Mouse (Mus musculus): ENCODE measurements around the gene Ado.

Gene Ado

DNA sequence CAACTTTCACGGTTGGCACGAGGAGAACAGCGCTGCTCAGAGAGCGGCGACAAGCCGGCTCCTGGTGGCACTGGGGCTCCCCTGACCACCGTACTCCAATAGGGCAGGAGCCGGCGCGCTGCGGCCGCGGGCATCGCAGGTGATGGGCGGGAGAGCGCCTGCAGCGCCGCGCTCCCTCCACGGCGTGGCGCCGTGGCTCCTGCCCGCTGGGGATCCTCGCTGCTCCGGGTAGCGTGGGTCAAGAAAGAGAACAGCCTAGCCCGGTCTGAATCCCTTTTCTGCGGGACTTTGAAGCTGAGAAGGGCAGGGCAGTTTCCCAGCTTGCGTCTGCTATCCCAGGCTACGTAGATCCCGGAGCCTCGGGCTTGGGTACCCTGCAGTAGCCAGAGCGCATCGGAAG, 12.8 kb downstream of the Ado start:
- peak; percentile 80 to 84 for DNase-seq

DNA sequence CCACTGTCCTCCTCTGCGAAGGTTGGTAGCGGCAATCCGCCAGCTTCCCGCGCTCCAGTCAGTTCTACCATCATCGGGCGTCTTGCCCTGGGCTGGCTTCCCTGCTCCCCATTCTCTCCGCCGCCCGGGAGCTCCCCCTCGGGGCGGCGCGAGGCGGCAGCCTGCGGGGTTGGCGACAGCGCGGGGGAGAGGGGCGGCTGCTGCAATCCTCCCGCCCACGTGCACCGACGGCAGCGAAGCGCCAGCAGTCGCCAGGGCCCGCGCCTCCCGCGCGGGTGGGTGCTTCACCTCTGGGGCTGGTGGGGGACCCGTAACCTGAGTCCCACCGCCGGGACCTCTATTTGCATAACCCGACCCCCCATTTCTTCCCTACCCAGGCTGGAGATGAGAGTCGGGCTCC, 13.5 kb downstream of the Ado start, which contains the start of gene Egr2:
Gene Egr2, plus strand, starts transcription at position 220 of the 400 bp plus-strand sequence.
- peak; percentile 52 for DNase-seq

DNA sequence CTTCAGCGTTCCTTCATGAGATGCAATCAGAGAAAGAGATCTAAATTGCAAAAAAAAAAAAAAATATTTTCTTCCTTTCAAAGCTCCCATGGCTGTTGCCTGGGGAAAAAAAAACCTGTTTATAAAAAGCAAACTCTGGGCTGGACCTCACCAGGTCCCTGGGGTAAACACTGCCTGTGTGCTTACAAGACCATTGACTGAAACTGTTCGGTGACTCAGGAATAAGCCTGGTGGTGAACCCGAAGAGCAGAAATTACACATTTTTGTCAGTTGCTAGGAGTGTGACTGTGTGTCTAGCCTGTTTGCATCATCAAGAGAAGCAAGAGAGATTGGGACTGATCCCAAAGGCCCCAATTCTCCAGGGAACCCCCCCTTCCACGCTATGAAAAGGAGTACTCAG, 19.0 kb downstream of the Ado start:
- no peak for DNase-seq

DNA sequence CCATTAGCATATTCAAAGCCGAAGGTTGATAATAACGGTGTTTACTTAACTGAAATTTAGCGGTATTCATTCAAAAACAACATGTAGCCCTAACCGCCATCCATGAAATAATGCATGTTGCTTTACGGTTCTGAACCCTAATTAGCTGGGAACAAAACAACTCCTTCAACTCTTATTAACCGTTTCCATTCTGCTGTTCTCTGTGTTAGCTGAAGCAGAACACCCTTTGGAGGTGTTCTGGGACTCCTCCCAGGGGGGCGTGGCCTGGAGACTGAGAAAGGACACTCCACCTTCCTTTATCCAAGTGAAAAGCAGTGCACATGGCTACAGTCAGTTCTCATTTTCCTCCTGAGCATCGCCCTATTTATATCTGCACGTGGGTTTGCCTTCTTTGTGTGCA, 22.3 kb downstream of the Ado start:
- DNase-seq = no peak

DNA sequence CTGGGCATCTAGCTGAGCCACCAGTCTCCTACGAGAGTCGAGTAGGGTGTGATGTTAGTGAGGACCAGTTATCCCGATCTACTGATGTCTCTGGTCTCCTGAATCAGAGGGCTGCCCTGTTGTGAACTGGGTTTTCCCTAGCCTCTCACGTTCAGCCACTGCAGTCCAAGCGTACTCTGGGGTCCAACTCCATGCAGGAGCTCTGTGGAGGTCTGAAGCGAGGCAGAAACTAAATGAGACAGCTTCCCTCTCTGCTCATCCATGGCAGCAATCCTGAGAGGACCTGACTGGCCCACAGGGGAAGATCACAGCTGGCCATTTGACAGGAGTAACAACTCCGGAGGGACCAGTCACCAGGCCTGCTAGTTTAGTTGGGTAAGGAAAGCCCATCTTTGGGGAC, 24.1 kb downstream of the Ado start:
- no peak for DNase-seq

DNA sequence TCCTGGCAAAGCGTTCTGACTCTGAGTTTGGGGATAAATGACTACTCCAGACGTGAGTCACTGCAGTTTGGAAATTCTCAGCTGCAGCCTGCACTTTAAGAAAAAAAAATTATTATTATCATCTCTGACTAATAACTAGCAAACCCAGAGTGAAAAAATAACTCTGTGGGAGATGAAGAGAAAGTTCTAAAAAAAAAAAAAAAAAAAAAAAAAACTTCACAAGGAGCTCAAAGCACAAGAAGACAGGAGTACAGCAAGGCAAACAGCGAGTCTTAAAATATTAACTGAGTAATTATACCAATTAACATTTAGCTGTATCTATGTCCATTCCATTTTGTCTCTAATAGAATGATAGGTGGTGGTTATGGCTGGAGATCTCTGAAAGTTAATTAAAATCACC, 24.6 kb downstream of the Ado start:
- DNase-seq = no peak

DNA sequence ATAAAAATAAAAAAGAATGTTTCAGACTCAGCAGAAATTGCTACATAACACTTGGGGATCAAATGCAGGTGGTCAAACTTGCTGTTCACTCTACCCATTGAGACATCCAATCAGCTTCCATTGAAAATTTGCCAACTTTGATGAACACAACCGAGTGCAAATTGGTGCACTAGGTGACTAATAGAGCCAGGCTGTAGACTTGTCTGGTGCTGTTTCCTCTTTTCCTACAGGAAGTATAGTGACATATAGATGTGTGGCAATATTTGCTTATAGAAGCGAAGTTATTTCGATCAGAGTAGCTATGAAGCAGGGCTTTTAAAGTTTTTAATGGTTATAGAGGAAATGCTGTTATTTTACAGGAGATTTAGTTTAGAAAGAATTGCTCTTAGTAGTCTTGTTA, 30.0 kb downstream of the Ado start:
- no peak for DNase-seq

DNA sequence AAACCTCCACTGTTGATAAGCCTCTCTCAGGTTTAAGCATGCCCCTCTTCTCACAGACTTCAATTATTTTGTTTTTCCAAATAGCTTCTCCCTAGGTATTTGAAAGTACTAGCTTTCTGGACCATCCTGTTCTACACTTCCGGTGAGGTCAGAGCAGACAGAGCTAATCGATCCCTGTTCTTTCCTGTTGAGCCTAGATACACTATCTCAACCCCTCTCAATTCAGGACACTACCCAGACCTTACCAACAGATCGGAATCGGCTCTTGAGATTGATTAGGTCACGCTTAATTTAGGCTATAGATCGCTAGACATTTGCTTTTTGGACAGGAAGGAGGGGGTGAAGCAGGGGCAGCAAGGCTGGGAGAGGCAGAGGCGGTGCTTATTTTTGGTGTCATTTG, 35.9 kb downstream of the Ado start:
- DNase-seq = no peak

DNA sequence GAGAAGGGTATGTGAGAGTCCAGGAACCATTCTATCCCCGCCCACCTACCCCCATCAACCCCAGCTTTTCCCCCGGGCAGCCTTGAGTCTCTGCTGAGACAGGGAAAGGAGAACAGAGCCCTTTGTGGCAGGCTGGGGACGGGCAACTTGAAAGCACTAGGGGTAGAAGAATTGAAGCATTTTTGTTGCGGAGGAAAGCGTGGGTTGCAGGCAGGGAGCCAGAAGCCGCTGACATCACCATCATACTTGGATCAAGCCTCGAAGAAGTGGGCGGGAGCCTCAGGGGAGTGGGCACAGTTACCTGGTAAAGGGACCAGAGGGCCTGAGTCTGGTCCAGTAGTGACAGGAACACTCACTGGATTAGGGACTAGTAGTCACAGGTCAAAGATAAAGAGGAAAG, 36.5 kb downstream of the Ado start:
- no peak for DNase-seq

DNA sequence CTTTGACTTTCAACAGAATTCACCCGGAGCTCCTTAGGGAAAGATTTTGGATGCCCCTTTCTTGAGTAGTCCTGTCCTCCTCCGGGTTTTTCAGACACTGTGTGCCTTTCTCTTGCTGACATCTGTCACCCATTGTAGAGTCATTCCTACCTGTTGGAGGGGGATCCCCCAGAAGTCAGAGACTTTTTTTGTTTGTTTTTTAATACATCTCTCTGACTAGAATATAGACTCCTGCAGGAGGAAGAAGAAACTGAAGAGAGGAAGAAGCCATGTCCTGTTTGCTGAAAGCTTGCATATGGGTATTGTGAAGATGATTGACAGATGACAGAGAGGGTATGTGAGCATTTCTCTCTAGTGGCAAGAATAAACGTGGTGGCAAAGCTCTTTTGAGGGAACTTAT, 43.5 kb downstream of the Ado start:
- no peak for DNase-seq

DNA sequence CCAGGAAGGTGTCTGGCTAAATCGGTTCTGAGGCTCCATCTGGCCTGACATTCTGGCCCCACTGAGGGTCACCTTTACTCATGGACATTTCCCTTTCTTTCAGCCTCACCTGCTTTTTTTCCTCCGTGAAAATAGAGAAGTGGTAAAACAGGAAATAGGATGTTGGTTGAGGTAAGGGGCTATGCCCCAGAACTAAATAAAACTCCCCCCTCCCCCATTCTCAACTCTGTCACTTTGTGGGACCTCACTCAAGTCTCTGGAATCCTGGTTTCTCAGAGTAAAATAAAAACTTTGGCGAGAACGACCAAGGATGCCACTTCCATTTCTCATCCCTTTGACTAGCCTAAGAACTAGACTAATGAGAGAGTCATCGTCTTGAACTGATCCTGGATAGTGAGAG, 44.7 kb downstream of the Ado start:
- DNase-seq = no peak

DNA sequence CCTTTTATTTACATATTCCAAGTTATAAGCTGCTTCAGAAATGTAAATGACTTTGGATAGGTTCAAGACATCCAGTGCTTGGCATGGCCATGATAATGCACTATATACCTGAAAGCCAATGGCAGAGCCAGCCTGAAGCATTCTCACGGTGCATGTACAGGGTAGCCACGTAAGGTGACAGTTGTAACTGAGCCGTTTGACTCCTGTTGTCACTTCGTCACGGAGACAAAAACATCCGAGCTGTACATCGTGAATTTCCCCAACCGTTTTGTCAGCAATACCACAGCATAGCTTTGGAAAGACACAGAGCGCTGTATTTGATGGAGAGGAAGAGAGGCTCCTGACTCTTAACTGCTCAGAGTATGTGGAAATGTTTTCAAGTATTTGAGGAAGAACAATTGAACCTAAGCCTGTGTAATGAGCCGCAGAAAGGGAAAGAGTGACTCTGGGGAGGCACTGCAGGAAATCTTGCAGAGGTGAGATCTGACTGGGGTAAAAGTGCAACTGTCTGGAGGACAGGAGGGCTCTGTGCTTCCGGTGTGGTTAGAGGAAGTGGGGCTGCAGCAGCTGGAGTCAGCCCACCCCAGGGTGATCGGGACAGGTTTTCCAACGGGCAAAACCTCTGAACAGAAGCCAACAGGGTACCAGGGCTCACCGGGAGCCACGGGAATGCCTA, 45.3 kb downstream of the Ado start:
- peak; percentile 17 to 23 for DNase-seq

DNA sequence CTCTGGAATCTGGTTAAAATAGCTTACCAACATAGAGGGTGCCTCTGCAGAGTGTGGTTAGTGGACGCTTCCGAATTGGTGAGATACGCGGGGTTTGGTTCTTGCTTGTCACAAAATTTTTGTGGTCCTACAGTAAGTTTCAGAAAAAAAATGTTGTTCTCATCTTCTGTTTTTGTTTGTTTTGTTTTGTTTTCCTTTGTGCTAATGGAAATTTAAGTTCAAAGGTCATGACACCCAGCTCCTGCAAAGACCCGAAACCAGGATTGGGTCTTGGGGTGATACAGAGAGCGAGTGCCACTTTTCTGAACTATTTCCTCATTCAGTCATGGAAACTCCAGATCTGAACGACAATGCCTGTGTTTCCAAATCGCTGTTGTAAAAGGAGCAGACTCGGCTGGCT, 50.8 kb downstream of the Ado start:
- DNase-seq = no peak

DNA sequence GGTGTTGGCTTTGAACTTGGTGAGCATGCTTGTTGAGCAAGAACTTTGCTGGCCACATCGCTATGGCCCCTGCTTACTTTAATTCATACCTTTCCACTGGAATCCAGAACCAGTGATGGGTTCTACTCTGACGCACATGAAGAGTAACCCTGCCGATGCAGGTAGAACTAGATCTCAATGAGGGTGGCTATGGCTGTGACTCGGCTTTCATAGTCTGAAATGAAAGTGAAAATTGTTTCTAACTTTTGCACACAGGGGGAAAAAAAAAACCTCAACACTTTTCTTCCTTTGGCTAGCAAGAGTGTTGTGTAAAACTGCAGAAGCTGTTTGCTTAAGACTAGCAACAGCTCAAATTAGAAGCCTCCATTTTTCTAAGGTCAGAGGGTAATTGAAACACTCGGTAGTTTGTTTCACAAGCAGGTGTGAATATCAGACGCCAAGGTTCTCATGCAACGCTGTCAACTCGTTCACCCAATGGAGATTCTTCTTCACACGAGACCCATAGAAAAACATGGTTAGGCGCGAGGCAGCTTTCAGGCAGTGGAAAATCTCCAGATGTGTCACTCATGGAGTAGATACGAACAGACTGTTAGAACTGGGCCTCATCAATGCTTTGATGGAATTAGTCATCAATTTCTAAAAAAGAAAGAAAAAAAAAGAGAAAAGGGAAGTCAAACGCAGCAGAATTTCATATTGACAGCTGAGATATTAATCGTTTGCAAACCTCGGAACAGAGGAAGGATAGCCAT, 51.4 kb downstream of the Ado start:
- DNase-seq = no peak

Measured in B cell, adult 2 months (primary cell).